Mouse (Mus musculus): ENCODE measurements around the gene Erich4.

GRCm38 (mm10) chr7:25644136-25644535, 28.4 kb upstream of the Erich4 start:
- TF ChIP-seq CTCF (IDR thresholded peaks at IDR 0.05; ENCODE audit: low read depth) (no peak), EP300 (IDR thresholded peaks at IDR 0.05; ENCODE audit: low read depth) (no peak)
